Mouse (Mus musculus) liver, adult 2 months (tissue): Measurements from ENCODE around the gene Slc13a1. TPM values are rescaled to one million over a fixed set of nuclear protein-coding genes. Genes with fewer than 3 reads are reported as not detected.

ENCODE experiments used
- DNase-seq: peaks from one replicate; pipeline ENCODE4 v3.0.0-alpha.2; 2011; ENCODE audit warnings: low read depth, low spot score; ENCODE audit errors: extremely low read depth
- H3K27ac ChIP-seq: fragments of 200-500 bp; replicated peaks from 2 replicates; pipeline ENCODE4 v1.5.1; 2012; ENCODE audit warnings: low read depth, mild to moderate bottlenecking, control low read depth, inconsistent platforms, low read length; ENCODE audit not compliant: insufficient read depth
- H3K27me3 ChIP-seq: fragments of 200-500 bp; 2 replicates; pipeline ENCODE4 v1.6.1; 2012; ENCODE audit warnings: mild to moderate bottlenecking, moderate library complexity, low read length, inconsistent platforms; ENCODE audit not compliant: control insufficient read depth, insufficient read depth
- H3K36me3 ChIP-seq: fragments of 200-500 bp; 2 replicates; pipeline ENCODE4 v1.6.1; 2012; ENCODE audit warnings: low read length, inconsistent platforms; ENCODE audit not compliant: control insufficient read depth, insufficient read depth
- H3K4me1 ChIP-seq: fragments of 200-500 bp; 2 replicates; pipeline ENCODE4 v1.6.1; 2011; ENCODE audit warnings: low read length; ENCODE audit not compliant: control insufficient read depth, insufficient read depth
- H3K4me3 ChIP-seq: fragments of 200-500 bp; 2 replicates; pipeline ENCODE4 v1.5.1; 2011; ENCODE audit warnings: low read depth, mild to moderate bottlenecking, control low read depth, low read length, moderate library complexity; ENCODE audit not compliant: insufficient read depth
- H3K79me2 ChIP-seq: fragments of 200-500 bp; 2 replicates; pipeline ENCODE4 v1.6.1; 2012; ENCODE audit warnings: inconsistent platforms, mild to moderate bottlenecking, low read length, moderate library complexity; ENCODE audit not compliant: control insufficient read depth, insufficient read depth
- H3K9ac ChIP-seq: fragments of 200-500 bp; 2 replicates; pipeline ENCODE4 v1.6.1; 2012; ENCODE audit warnings: low read depth, mild to moderate bottlenecking, control low read depth, inconsistent platforms, low read length
- CTCF ChIP-seq: fragments of 200-500 bp; IDR thresholded peaks from 2 replicates; pipeline ENCODE4 v1.5.1; 2011; ENCODE audit warnings: low read depth, low read length, control low read depth
- POLR2A ChIP-seq: fragments of 200-500 bp; IDR thresholded peaks from 2 replicates; pipeline ENCODE4 v1.6.1; 2011; ENCODE audit warnings: low read length, control low read depth; ENCODE audit not compliant: insufficient read depth; ENCODE audit errors: extremely low read depth
- WGBS: fragments of 180-500 bp; shearing (Covaris S2); methylation state at CpG from one replicate; pipeline ENCODE4 v1.1.7; 2018; 5-methylcytosine and 5-hydroxymethylcytosine counted together
- polyA plus RNA-seq: library from polyadenylated mRNA; depleted of rRNA; stranded (reverse); fragments of >200 nt; gene quantifications from 2 replicates; pipeline ENCODE4 v1.2.3, GENCODE M21; 2012
- total RNA-seq: library from RNA; depleted of rRNA; stranded (reverse); fragments of >200 nt; gene quantifications from 2 replicates; pipeline ENCODE4 v1.2.3, GENCODE M21; 2014

Gene Slc13a1
- total and polyA plus RNA-seq, 2 experiments = not detected

DNA sequence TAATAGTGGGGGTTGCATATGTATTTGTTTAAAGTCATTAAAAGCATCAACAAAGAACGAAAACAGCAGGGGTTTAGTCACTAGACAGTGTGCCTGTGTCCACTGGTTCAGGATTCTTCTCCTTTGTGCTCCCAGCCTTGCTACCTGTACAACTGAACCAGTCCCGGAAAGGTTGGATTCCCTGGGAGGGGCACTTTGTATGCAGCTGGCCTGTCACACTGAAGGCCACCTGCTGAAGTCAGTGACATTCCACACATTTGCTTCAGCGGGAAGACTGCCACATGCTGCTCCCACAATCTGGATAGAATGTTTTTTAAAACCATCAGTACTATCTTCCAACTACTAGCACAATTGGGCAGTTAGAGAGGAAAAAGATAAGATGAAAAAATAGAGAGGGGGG is 61.7 kb downstream of the Slc13a1 start:
- Histone ChIP-seq H3K27ac (no peak overlapping the region), H3K79me2 (no peaks in the 10 kb centered on the region), H3K27me3 (no peaks in the 10 kb centered on the region), H3K4me3 (no peak overlapping the region), H3K4me1 (no peaks in the 10 kb centered on the region), H3K9ac (no peak overlapping the region), H3K36me3 (no peaks in the 10 kb centered on the region)
- no peak for DNase-seq
- 60% methylated on average over 3 of the region's 3 CpGs for WGBS
- TF ChIP-seq POLR2A (no peak), CTCF (no peak)

DNA sequence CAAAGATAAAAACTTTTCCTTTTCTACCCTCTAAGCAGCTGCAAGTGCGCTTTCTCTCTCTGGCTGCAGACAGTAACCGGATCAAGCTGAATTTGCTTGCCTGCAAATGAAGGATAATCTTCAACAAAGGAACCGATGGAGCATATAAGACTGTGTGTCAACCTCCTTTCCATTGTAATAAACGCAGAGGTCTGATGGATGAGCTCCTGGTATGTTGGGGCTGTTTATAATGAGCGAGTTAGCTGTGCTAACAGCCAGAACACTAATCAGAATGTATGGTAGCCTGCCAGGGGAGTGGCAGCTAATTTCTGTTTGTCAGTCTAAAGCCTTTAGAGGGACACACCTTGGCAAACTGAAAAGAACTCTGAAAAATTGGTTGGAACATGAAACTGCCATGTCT is 62.2 kb downstream of the Slc13a1 start:
- no peak overlapping the region for H3K4me3 ChIP-seq
- WGBS = 73% methylated on average over 5 of the region's 5 CpGs
- no peak for TF ChIP-seq POLR2A
- no peak for TF ChIP-seq CTCF
- H3K27ac ChIP-seq = no peak overlapping the region
- H3K4me1 ChIP-seq = no peaks in the 10 kb centered on the region
- no peak overlapping the region for H3K9ac ChIP-seq
- DNase-seq = no peak
- H3K79me2 ChIP-seq = no peaks in the 10 kb centered on the region
- no peaks in the 10 kb centered on the region for H3K36me3 ChIP-seq
- no peaks in the 10 kb centered on the region for H3K27me3 ChIP-seq

DNA sequence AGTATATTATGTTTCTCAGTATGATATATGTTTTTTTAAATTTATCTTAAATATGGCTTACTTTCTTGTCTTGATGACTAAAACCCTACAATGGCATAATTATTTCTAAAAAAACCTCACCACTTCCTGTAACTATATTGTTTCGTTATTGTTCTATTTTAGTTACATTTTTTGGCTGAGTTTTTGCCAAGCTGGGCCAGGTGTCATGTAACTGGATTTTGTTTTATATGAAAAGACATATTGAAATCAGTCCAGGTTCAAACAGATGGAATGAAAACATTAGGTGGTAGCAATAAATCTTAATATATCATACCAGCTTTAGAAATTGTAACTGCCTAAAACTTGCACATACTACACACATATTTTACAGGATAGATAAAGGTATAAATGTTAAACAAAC is 66.6 kb downstream of the Slc13a1 start:
- H3K27ac ChIP-seq = no peak overlapping the region
- TF ChIP-seq POLR2A = no peak
- no peaks in the 10 kb centered on the region for H3K79me2 ChIP-seq
- no peaks in the 10 kb centered on the region for H3K4me1 ChIP-seq
- no peaks in the 10 kb centered on the region for H3K36me3 ChIP-seq
- 64% methylated on average over 1 of the region's 1 CpGs for WGBS
- H3K4me3 ChIP-seq = no peak overlapping the region
- no peaks in the 10 kb centered on the region for H3K27me3 ChIP-seq
- H3K9ac ChIP-seq = no peak overlapping the region
- DNase-seq = no peak

DNA sequence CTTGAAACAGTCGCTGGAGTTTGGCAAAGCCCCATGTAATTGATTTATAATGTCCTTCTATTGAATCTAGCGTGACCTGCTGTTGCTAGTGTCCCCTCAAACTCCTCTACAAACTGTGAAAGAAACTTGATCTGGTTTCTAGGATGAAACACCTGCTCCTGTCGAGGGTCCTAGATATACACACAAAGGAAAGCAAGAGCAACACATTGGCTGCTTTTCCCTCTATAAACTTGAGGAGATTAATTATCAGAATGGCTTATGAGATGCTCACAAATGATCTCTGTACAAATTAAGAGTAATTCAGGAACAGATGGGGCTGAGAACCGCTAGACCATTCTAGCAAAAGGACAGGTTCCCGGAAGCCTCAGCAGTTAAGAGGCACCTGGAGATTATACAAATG is 67.2 kb downstream of the Slc13a1 start:
- DNase-seq = peak; percentile 8
- no peak overlapping the region for H3K9ac ChIP-seq
- no peak overlapping the region for H3K4me3 ChIP-seq
- H3K36me3 ChIP-seq = no peaks in the 10 kb centered on the region
- H3K79me2 ChIP-seq = no peaks in the 10 kb centered on the region
- TF ChIP-seq CTCF = no peak
- no peaks in the 10 kb centered on the region for H3K4me1 ChIP-seq
- H3K27me3 ChIP-seq = no peaks in the 10 kb centered on the region
- WGBS = 62% methylated on average over 5 of the region's 5 CpGs
- no peak overlapping the region for H3K27ac ChIP-seq

DNA sequence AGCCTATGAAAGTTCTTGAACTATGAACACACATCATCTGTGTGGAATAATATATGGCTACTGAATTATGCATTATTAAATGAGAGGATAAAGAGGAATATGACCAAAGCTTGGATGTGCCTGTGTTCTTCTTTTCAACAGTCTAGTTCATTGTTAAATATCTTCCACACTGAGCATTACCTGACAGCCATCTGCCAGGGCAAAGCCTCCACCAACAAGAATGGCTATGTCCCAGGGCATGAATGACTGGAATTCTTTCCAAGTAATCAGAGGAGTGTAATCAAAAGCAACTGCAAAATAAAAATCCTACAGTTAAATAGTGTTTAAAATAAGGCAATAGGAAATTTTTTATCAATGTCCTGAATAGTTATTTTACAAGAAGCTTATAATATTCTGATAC is 70.5 kb downstream of the Slc13a1 start:
- H3K4me1 ChIP-seq = no peaks in the 10 kb centered on the region
- TF ChIP-seq CTCF (no peak), POLR2A (no peak)
- H3K36me3 ChIP-seq = no peaks in the 10 kb centered on the region
- H3K9ac ChIP-seq = no peak overlapping the region
- no peaks in the 10 kb centered on the region for H3K79me2 ChIP-seq
- no peak overlapping the region for H3K4me3 ChIP-seq
- no peak overlapping the region for H3K27ac ChIP-seq
- no peak for DNase-seq
- no peaks in the 10 kb centered on the region for H3K27me3 ChIP-seq

DNA sequence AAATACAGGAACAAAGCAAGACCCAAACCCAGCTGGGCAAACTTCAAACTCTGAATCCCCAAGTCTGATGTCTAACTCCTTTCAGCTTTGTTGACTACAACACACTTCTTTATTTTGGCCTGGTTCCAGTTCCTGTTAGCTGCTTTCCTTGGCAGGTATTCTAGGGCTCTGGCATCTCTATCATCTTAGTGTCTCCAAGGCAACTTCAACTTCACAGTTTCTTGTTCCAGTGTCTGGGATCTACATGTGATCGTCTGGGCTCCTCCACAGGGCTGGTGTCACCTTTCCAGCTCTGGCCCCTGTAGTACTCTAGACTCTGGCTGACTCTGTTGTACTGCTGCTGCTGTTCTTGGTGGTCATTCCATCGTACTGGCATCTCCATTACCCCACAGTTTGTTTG is 91.8 kb downstream of the Slc13a1 start:
- TF ChIP-seq CTCF = no peak
- no peak for TF ChIP-seq POLR2A
- peak; percentile 45 for DNase-seq
- Histone ChIP-seq H3K9ac (no peak overlapping the region), H3K4me1 (no peaks in the 10 kb centered on the region), H3K27ac (no peak overlapping the region), H3K36me3 (no peaks in the 10 kb centered on the region), H3K4me3 (no peak overlapping the region), H3K79me2 (no peaks in the 10 kb centered on the region), H3K27me3 (no peaks in the 10 kb centered on the region)
- 74% methylated on average over 2 of the region's 2 CpGs for WGBS
